Mouse (Mus musculus) stomach, adult 2 months (tissue): ENCODE results near the gene Tcf23. TPM values are rescaled to one million over a fixed set of nuclear protein-coding genes. Genes with fewer than 3 reads are reported as not detected.

Experiments used
- polyA plus RNA-seq: library from polyadenylated mRNA; depleted of rRNA; stranded (reverse); fragments of >200 nt; gene quantifications from 2 replicates; pipeline ENCODE4 v1.2.3, GENCODE M21; 2012; rRNA removed

The Tcf23 gene
- polyA plus RNA-seq, result 10.1 and 12.4 TPM in 2 replicates

GRCm38 (mm10) chr5:30968416-30968815 is at the start of gene Tcf23:
Gene Tcf23 (plus strand): TSS chr5:30968662.

GRCm38 (mm10) chr5:30921256-30922033 is 47.0 kb upstream of the Tcf23 start, which contains the start of gene Khk:
Gene Khk (plus strand): TSS chr5:30921431.

DNA sequence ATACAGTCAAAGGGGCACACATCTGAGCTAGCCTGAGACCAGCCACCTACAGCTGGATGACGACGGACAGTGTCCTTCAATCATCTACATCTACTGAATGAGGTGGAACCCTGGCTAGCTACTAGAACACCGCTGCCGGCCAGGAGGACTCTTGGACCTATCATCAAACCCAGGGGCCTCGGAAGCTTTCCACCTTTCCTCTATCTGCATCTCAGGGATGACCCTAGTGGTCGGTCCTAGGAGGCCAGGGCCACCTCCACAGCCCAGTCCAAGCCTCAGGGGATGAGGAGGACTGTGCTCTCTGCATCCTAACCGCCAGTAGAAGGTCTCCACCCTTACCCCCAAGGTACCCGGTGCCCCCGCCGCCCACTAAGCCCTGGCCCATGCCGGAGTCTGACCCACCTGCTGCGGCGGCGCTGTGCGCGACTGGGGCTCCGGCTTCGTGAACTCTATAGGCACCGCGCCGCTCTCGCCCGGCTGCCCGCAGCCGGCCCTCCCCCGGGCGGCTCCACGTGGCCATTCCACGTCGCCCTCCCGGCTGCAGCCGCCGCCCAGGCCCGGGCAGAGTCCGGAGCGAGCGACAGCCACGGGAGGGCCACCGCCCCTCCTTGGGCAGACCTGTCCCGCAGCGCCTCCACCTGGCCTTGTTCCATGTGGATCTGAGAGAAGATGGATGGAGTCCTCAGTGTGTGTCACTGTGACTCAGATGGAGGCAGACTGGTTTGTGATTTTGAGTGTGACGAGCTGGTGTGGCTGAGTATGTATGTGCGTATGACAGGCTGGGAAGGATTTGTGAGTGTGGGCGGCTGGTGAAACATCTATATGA is 23.3 kb upstream of the Tcf23 start, which contains the start of gene Cgref1:
TSS of gene Cgref1 (minus strand) at position 636 of the 826 bp plus-strand sequence.

DNA sequence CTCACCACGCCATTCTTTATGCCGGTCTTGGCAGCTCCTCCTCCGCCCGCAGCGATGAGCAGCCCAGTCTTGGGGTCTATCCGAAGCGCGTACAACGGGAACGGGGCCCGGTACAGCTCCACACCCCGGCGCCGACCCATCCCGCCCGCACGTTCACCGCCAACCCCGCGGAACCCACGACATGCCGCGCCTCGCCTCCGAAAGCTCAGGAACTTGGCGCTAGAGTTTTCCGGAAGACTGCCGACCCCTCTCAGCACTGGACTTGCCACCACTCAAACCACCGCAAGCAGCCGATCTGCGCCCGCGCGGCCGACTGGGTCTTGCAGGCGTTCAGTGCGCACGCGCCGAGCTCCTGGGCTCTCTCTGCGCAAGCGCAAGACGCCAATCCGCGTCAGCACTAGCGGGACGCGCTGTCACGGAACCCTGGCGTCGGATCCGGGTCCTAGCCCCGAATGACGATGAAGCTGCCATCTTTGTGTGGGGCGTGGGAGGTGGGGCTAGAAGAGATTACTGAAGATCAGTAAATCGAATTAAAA is 8.4 kb upstream of the Tcf23 start, which contains the start of gene Preb:
TSS of gene Preb (minus strand) at position 396 of the 536 bp plus-strand sequence.

Other genes with a start within 250 kb of the Tcf23 start
- 22.6 and 26.0 TPM in 2 replicates for gene Mapre3, start 154.0 kb upstream of the Tcf23 start, polyA plus RNA-seq
- gene Tmem214, start 100.7 kb upstream of the Tcf23 start, polyA plus RNA-seq, result 71.5 and 79.9 TPM in 2 replicates
- gene Agbl5, start 80.0 kb upstream of the Tcf23 start, polyA plus RNA-seq, result 9.1 and 9.8 TPM in 2 replicates
- gene Ost4, start 60.9 kb upstream of the Tcf23 start, polyA plus RNA-seq, result 79.7 and 85.2 TPM in 2 replicates
- gene Emilin1, start 55.3 kb upstream of the Tcf23 start, polyA plus RNA-seq, result 55.3 and 56.4 TPM in 2 replicates
- gene Khk, start 47.2 kb upstream of the Tcf23 start, polyA plus RNA-seq, result 20.9 and 21.4 TPM in 2 replicates
- gene Cgref1, start 23.1 kb upstream of the Tcf23 start, polyA plus RNA-seq, result 56.1 and 81.0 TPM in 2 replicates
- gene Preb, start 8.3 kb upstream of the Tcf23 start, polyA plus RNA-seq, result 252 and 282 TPM in 2 replicates
- gene Atraid, start 79.7 kb downstream of the Tcf23 start, polyA plus RNA-seq, result 27.4 and 33.9 TPM in 2 replicates
- gene Slc5a6, start 80.3 kb downstream of the Tcf23 start, polyA plus RNA-seq, result 10.2 and 11.2 TPM in 2 replicates
- gene Cad, start 86.1 kb downstream of the Tcf23 start, polyA plus RNA-seq, result 11.9 and 14.2 TPM in 2 replicates
- not detected in 2 replicates for gene Dnajc5g, start 137.6 kb downstream of the Tcf23 start, polyA plus RNA-seq
- 0.15 and 0.29 TPM in 2 replicates for gene Slc30a3, start 139.6 kb downstream of the Tcf23 start, polyA plus RNA-seq
- gene Trim54, start 148.1 kb downstream of the Tcf23 start, polyA plus RNA-seq, result 2.8 and 4.1 TPM in 2 replicates
- not detected in 2 replicates for gene Ucn, start 170.2 kb downstream of the Tcf23 start, polyA plus RNA-seq
- 23.9 and 27.3 TPM in 2 replicates for gene Mpv17, start 185.6 kb downstream of the Tcf23 start, polyA plus RNA-seq
- 0.14 and 2.1 TPM in 2 replicates for gene Gm29609, start 211.2 kb downstream of the Tcf23 start, polyA plus RNA-seq
- 13.3 and 14.6 TPM in 2 replicates for gene Gtf3c2, start 211.5 kb downstream of the Tcf23 start, polyA plus RNA-seq
- gene Snx17, start 224.6 kb downstream of the Tcf23 start, polyA plus RNA-seq, result 36.2 and 37.1 TPM in 2 replicates
- gene Eif2b4, start 224.8 kb downstream of the Tcf23 start, polyA plus RNA-seq, result 20.2 and 24.5 TPM in 2 replicates
- 25.0 and 34.4 TPM in 2 replicates for gene Zfp513, start 233.6 kb downstream of the Tcf23 start, polyA plus RNA-seq